Mouse (Mus musculus) frontal cortex, postnatal 36 days (tissue): ENCODE measurements around the gene F12.
A peak's percentile ranks its signal among the peaks of the same experiment; 100 is the strongest.
"Not testable (repeated sequence)": the region's sequence is repeated elsewhere in the genome, so short reads cannot be mapped to it uniquely, and the experiment has no call there.

Experiments used
- DNase-seq, 2 experiments: peaks; one replicate each; pipeline ENCODE4 v3.0.0; 2022; ENCODE audit warnings: low spot score in 2 of 2

The F12 gene

GRCm38 (mm10) chr13:55449679-55450441, 23.3 kb upstream of the F12 start:
- DNase-seq, result no peak

- no peak for DNase-seq
Measured at GRCm38 (mm10) chr13:55449205-55449604, 22.6 kb upstream of the F12 start.

- no peak for DNase-seq
Measured at GRCm38 (mm10) chr13:55448131-55448530, 21.5 kb upstream of the F12 start.

- DNase-seq, result no peak
Measured at GRCm38 (mm10) chr13:55447543-55447943, 20.9 kb upstream of the F12 start.

- no peak for DNase-seq
Measured at GRCm38 (mm10) chr13:55446483-55447105, 20.0 kb upstream of the F12 start.

- no peak for DNase-seq
Measured at GRCm38 (mm10) chr13:55445361-55446091, 18.9 kb upstream of the F12 start.

GRCm38 (mm10) chr13:55444937-55445315, 18.3 kb upstream of the F12 start, which contains the start of gene Grk6:
Gene Grk6, plus strand, starts transcription at chr13:55445072.
- DNase-seq, result peak; percentile 99 to 100

GRCm38 (mm10) chr13:55444286-55444936, 17.8 kb upstream of the F12 start:
- DNase-seq, result no peak

GRCm38 (mm10) chr13:55443799-55444285, 17.2 kb upstream of the F12 start:
- DNase-seq, result no peak

- DNase-seq, result not testable (repeated sequence)
Measured at GRCm38 (mm10) chr13:55437111-55437629, 10.6 kb upstream of the F12 start.

- no peak for DNase-seq
Measured at GRCm38 (mm10) chr13:55431889-55432685, 5.5 kb upstream of the F12 start.

- DNase-seq, result no peak
Measured at GRCm38 (mm10) chr13:55430566-55430965, 4.0 kb upstream of the F12 start.

GRCm38 (mm10) chr13:55429226-55429888, 2.8 kb upstream of the F12 start:
- no peak for DNase-seq

GRCm38 (mm10) chr13:55420933-55421800, 5.4 kb downstream of the F12 start:
- peak; percentile 45 to 77 for DNase-seq

- no peak for DNase-seq
Measured at GRCm38 (mm10) chr13:55420018-55420932, 6.3 kb downstream of the F12 start.

GRCm38 (mm10) chr13:55419142-55419541, 7.5 kb downstream of the F12 start:
- DNase-seq, result no peak

GRCm38 (mm10) chr13:55418004-55418403, 8.6 kb downstream of the F12 start:
- peak; percentile 85 to 87 for DNase-seq

- DNase-seq, result peak; percentile 71 to 83
Measured at GRCm38 (mm10) chr13:55414743-55415380, 11.7 kb downstream of the F12 start, which contains the start of gene Pfn3. Gene Pfn3, minus strand, starts transcription at chr13:55415232.
